Mouse (Mus musculus): ENCODE data around the gene Sept7.

GRCm38 (mm10) chr9:25353775-25354174 is 101.5 kb downstream of the Sept7 start:
- no peak for TF ChIP-seq CTCF (IDR thresholded peaks at IDR 0.05; ENCODE audit: low read depth)
- TF ChIP-seq EP300 (IDR thresholded peaks at IDR 0.05; ENCODE audit: low read depth), result no peak
